Comparison of ENCODE assay signal across 8 mouse cellular contexts in the genomic region with DNA sequence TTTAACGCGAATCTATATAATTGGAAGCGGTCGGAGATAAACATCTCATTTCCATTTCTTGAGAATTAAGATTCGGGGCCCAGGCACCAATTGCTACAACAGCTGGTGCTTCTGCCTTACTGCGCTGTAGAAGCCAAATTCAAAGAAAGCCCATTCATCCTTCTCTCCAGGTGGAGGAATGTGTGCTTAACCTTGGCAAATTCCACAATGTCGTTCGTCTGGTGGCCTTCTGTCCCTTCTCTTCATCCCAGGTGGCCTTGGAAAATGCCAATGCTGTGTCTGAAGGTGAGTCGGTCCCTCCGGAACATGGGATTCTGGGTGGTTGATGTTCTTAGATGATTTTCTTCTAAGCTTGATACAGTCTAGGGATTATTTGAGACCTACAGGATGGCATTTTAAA. TPM values are rescaled to one million over a fixed set of nuclear protein-coding genes. Genes with fewer than 3 reads are reported as not detected.
A peak's percentile ranks its signal among the peaks of the same experiment; 100 is the strongest.
DNase-seq lines count a peak whose midpoint lies in the region; ATAC-seq and TF ChIP-seq lines count a peak whose summit lies in the region.

No protein-coding gene starts in this region.

- peak overlapping the region; percentile 90 for H3K9ac ChIP-seq in heart, embryonic 11.5 days (ENCODE audit: low read depth, low read length)
- H3K9ac ChIP-seq in forebrain, embryonic 13.5 days = peak overlapping the region; percentile 96
- peak overlapping the region; percentile 91 for H3K9ac ChIP-seq in liver, embryonic 15.5 days

- H3K27me3 ChIP-seq in heart, embryonic 11.5 days (ENCODE audit: control insufficient read depth, insufficient read depth, low read length) = no peaks in the 10 kb centered on the region
- no peaks in the 10 kb centered on the region for H3K27me3 ChIP-seq in E14TG2a.4 (ENCODE audit: insufficient read depth, low read length)
- H3K27me3 ChIP-seq in forebrain, embryonic 13.5 days = no peaks in the 10 kb centered on the region
- no peaks in the 10 kb centered on the region for H3K27me3 ChIP-seq in liver, embryonic 15.5 days

- H3K4me3 ChIP-seq in heart, embryonic 11.5 days (ENCODE audit: low read depth, low read length) = peak overlapping the region; percentile 85
- peak overlapping the region; percentile 92 for H3K4me3 ChIP-seq in E14TG2a.4 (replicated peaks; ENCODE audit: low read length)
- peak overlapping the region; percentile 91 for H3K4me3 ChIP-seq in forebrain, embryonic 13.5 days
- H3K4me3 ChIP-seq in liver, embryonic 15.5 days (replicated peaks) = peak overlapping the region; percentile 98

- H3K4me2 ChIP-seq in heart, embryonic 11.5 days = peak overlapping the region; percentile 70
- H3K4me2 ChIP-seq in forebrain, embryonic 13.5 days = peak overlapping the region; percentile 86
- peak overlapping the region; percentile 96 for H3K4me2 ChIP-seq in liver, embryonic 15.5 days

- under 1% methylated on average over 10 of the region's 10 CpGs for WGBS in heart, embryonic 11.5 days (ENCODE audit: insufficient replicate concordance)
- under 1% methylated on average over 10 of the region's 10 CpGs for WGBS in forebrain, embryonic 13.5 days
- WGBS in liver, embryonic 15.5 days (ENCODE audit: insufficient replicate concordance) = 1% methylated on average over 10 of the region's 10 CpGs

- no peak for TF ChIP-seq CTCF in E14TG2a.4 (conservative IDR thresholded peaks at IDR 0.05; ENCODE audit: low read length)

- peaks cover 10% of the 10 kb centered on the region; the same call in 1 of the 2 replicates for H3K4me1 ChIP-seq in heart, embryonic 11.5 days (ENCODE audit: control insufficient read depth, insufficient read depth, low read length)
- H3K4me1 ChIP-seq in E14TG2a.4 (replicated peaks; ENCODE audit: low read depth, low read length) = peaks cover 30% of the 10 kb centered on the region
- peaks cover 30% of the 10 kb centered on the region for H3K4me1 ChIP-seq in forebrain, embryonic 13.5 days
- H3K4me1 ChIP-seq in liver, embryonic 15.5 days (replicated peaks) = peaks cover 43% of the 10 kb centered on the region

- no peak for DNase-seq in heart, postnatal 14 days
- no peak for DNase-seq in left cerebral cortex, postnatal 36 days (ENCODE audit: low spot score in 2 of 2)
- DNase-seq in thymus, postnatal 4 days = no peak

- intact Hi-C loops in heart, postnatal 14 days (cut with DNase I) = loop anchor here (1.0 kb wide), 1 partner anchor 8 kb away; no protein-coding TSS in a partner anchor
- intact Hi-C loops in left cerebral cortex, postnatal 36 days (cut with DNase I) = loop anchor here (1.0 kb wide), 1 partner anchor 96 kb away; a partner anchor contains a TSS

- peaks cover 29% of the 10 kb centered on the region for H3K36me3 ChIP-seq in heart, embryonic 11.5 days (ENCODE audit: control insufficient read depth, insufficient read depth, low read length)
- H3K36me3 ChIP-seq in E14TG2a.4 (ENCODE audit: insufficient read depth, low read length) = peaks cover 50% of the 10 kb centered on the region
- H3K36me3 ChIP-seq in forebrain, embryonic 13.5 days (ENCODE audit: poor library complexity, severe bottlenecking) = peaks cover 44% of the 10 kb centered on the region
- H3K36me3 ChIP-seq in liver, embryonic 15.5 days (replicated peaks) = peaks cover 43% of the 10 kb centered on the region

- no peak for ATAC-seq in heart, embryonic 11.5 days (replicated peaks; ENCODE audit: insufficient number of reproducible peaks, low FRiP score, low TSS enrichment)
- ATAC-seq in forebrain, embryonic 13.5 days = no peak
- ATAC-seq in liver, embryonic 15.5 days (ENCODE audit: insufficient read depth) = no peak
- ATAC-seq in granulocyte monocyte progenitor cell, adult 5-6 weeks (replicated peaks; ENCODE audit: poor library complexity, severe bottlenecking) = no peak

- peak overlapping the region; percentile 88 for H3K27ac ChIP-seq in heart, embryonic 11.5 days (ENCODE audit: low read depth, low read length)
- peak overlapping the region; percentile 93 for H3K27ac ChIP-seq in forebrain, embryonic 13.5 days
- peak overlapping the region; percentile 82 for H3K27ac ChIP-seq in liver, embryonic 15.5 days (replicated peaks)

- no peaks in the 10 kb centered on the region for H3K9me3 ChIP-seq in heart, embryonic 11.5 days (replicated peaks; ENCODE audit: control insufficient read depth, low read length)
- peaks cover 10% of the 10 kb centered on the region; the same call in 1 of the 2 replicates for H3K9me3 ChIP-seq in E14TG2a.4 (ENCODE audit: low read length)
- H3K9me3 ChIP-seq in forebrain, embryonic 13.5 days (replicated peaks) = no peaks in the 10 kb centered on the region
- no peaks in the 10 kb centered on the region for H3K9me3 ChIP-seq in liver, embryonic 15.5 days (replicated peaks)

RNA-seq across cellular contexts. Expression of a gene that starts 0.6 kb away (rescaled TPM):
- 181 and 200 TPM in 2 replicates for polyA plus RNA-seq in heart, embryonic 11.5 days (2014; fragmentation: Nextera tagmentation; extraction: Ambion mirVana)
- 10 to 100 TPM; 35.0 to 36.9 TPM for total RNA-seq in heart, postnatal 14 days (2021)
- 288 and 308 TPM in 2 replicates for polyA plus RNA-seq in forebrain, embryonic 13.5 days (2015; fragmentation: Nextera tagmentation; extraction: Ambion mirVana)
- polyA plus RNA-seq in liver, embryonic 15.5 days (2015; fragmentation: Nextera tagmentation; extraction: Ambion mirVana) = 140 and 149 TPM in 2 replicates
- 501 and 575 TPM in 2 replicates for total RNA-seq in granulocyte monocyte progenitor cell, adult 5-6 weeks (2014; fragmentation: Nextera tagmentation)
- 468 and 587 TPM in 2 replicates for total RNA-seq in granulocyte monocyte progenitor cell, adult 5-6 weeks (2017)
- total RNA-seq in left cerebral cortex, postnatal 36 days (2021) = 100 to 1,000 TPM; 120 to 126 TPM

RNA-seq across cellular contexts. Expression of a gene that starts 9.5 kb away (rescaled TPM):
- 234 and 249 TPM in 2 replicates for polyA plus RNA-seq in heart, embryonic 11.5 days (2014; fragmentation: Nextera tagmentation; extraction: Ambion mirVana)
- total RNA-seq in heart, postnatal 14 days (2021) = 100 to 1,000 TPM; 678 to 685 TPM
- polyA plus RNA-seq in forebrain, embryonic 13.5 days (2015; fragmentation: Nextera tagmentation; extraction: Ambion mirVana) = 153 and 172 TPM in 2 replicates
- 101 and 113 TPM in 2 replicates for polyA plus RNA-seq in liver, embryonic 15.5 days (2015; fragmentation: Nextera tagmentation; extraction: Ambion mirVana)
- total RNA-seq in granulocyte monocyte progenitor cell, adult 5-6 weeks (2014; fragmentation: Nextera tagmentation) = 130 and 165 TPM in 2 replicates
- 116 and 121 TPM in 2 replicates for total RNA-seq in granulocyte monocyte progenitor cell, adult 5-6 weeks (2017)
- total RNA-seq in left cerebral cortex, postnatal 36 days (2021) = 100 to 1,000 TPM; 278 to 289 TPM

RNA-seq across cellular contexts. Expression of a gene that starts 20.1 kb away (rescaled TPM):
- polyA plus RNA-seq in heart, embryonic 11.5 days (2014; fragmentation: Nextera tagmentation; extraction: Ambion mirVana) = 0.58 and 1.1 TPM in 2 replicates
- 1 to 10 TPM in 1 of 2 experiments, under 1 TPM in 1; 0.68 to 1.1 TPM for total RNA-seq in heart, postnatal 14 days (2021)
- polyA plus RNA-seq in forebrain, embryonic 13.5 days (2015; fragmentation: Nextera tagmentation; extraction: Ambion mirVana) = 2.1 and 2.6 TPM in 2 replicates
- 0.12 and 0.16 TPM in 2 replicates for polyA plus RNA-seq in liver, embryonic 15.5 days (2015; fragmentation: Nextera tagmentation; extraction: Ambion mirVana)
- total RNA-seq in granulocyte monocyte progenitor cell, adult 5-6 weeks (2014; fragmentation: Nextera tagmentation) = not detected in 2 replicates
- total RNA-seq in granulocyte monocyte progenitor cell, adult 5-6 weeks (2017) = not detected in 2 replicates
- 10 to 100 TPM in 1 of 2 experiments, 1 to 10 TPM in 1; 8.3 to 10.5 TPM for total RNA-seq in left cerebral cortex, postnatal 36 days (2021)

Comparison
In these comparisons a context has a peak if more than half of its experiments do, and no peak if none do; other contexts are left out.
1. RNA of a gene that starts 20.1 kb away (total RNA-seq): 8.3 to 10.5 TPM in left cerebral cortex, postnatal 36 days; 0.68 to 1.1 TPM in heart, postnatal 14 days and not detected in granulocyte monocyte progenitor cell, adult 5-6 weeks; every median in the first group is over 4 times any median in the second.
2. Peak in every context shown above with its lines, with median percentiles within 50 percentile points of each other: H3K27ac ChIP-seq, H3K4me2 ChIP-seq, H3K4me3 ChIP-seq and H3K9ac ChIP-seq.